Mouse (Mus musculus) liver, adult (tissue): Measurements from ENCODE around the gene St8sia4.

Experiments
- GATA4 ChIP-seq: IDR thresholded peaks from 2 replicates; pipeline ENCODE4 v1.6.1; 2014; ENCODE audit warnings: mild to moderate bottlenecking, low read length; ENCODE audit not compliant: insufficient replicate concordance

Gene St8sia4

GRCm38 (mm10) chr1:95667435-95668252 lies at the start of gene St8sia4:
St8sia4 (minus strand) TSS chr1:95667571.
- TF ChIP-seq GATA4: peak; percentile 24; the same call in 1 of the 2 replicates

GRCm38 (mm10) chr1:95709181-95709580 lies 41.8 kb upstream of the St8sia4 start:
- no peak for TF ChIP-seq GATA4

DNA sequence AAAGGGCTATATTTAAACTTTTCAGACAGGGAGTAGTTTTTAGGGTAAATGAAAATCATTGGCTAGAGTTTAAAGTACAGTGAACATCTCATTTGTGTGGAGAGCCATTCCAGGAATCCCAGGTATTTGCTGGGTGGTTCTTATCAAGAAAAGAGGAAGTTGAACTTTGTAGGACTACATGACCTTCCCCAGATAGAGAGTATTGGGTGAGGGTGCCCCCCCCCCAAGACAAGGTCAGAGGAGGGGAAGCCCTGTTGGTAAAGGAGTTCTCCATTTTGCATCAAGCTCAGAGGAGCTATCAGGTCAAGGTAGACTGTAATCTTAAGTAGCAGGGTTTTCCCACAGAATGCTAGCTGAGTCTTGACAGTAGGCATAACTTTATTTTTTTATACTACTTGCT lies 32.5 kb upstream of the St8sia4 start:
- TF ChIP-seq GATA4: no peak

- TF ChIP-seq GATA4: no peak
Observed at GRCm38 (mm10) chr1:95674052-95674451, 6.7 kb upstream of the St8sia4 start.

DNA sequence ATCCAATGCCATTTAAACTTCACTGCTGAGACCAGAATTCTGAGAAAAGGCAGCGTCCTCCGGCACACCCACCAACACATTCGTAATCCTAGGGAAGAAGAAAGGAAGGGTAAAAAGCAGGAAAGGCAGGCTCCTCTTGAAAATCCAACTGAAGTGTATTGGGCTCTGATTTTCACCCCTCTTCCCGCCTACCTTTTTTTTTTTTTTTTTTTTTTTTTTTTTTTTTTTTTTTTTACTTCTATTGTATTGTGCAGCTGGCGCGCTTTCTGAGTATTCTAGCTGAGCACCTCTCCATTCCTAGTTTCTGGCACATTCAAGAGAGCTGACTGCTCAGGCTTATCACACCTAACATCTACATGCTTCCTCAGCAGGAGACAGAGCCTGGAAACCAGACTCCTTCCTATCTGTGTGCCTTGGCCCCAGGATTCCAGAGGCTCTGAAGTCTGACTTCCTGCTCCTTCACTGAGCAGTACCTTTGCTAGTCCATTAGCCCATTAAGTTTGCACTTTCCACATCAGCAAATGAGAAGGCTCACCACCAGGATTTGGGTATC lies 958 bp upstream of the St8sia4 start:
- TF ChIP-seq GATA4: no peak

- TF ChIP-seq GATA4: no peak
Observed at GRCm38 (mm10) chr1:95666541-95667320, 640 bp downstream of the St8sia4 start.

GRCm38 (mm10) chr1:95665951-95666484 lies 1.4 kb downstream of the St8sia4 start:
- TF ChIP-seq GATA4: no peak

GRCm38 (mm10) chr1:95664969-95665702 lies 2.2 kb downstream of the St8sia4 start:
- TF ChIP-seq GATA4: no peak

DNA sequence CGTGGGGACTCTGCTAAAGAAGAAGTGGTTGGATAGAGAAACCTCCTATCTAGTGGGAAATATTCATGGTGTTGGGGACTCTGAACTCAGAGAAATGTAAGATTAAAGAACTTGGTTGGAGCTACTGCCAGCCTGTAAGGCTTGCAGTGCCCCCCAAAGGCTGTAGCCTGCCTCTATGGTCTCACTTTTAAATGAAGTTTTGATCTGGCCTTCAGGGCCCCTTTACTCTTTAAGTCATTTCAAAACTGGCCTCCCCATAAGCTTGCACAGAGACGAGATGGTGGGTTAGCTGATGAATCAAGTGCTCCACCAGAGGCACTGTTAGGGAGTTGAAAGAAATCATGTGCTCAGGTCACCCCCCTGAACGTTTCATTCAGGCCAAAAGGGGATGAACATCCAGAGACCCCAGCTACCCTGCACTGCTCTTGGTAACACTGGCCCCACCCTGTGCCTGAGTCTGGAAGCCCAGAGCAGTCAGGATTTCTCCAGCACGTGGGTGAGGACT lies 3.0 kb downstream of the St8sia4 start:
- TF ChIP-seq GATA4: no peak

DNA sequence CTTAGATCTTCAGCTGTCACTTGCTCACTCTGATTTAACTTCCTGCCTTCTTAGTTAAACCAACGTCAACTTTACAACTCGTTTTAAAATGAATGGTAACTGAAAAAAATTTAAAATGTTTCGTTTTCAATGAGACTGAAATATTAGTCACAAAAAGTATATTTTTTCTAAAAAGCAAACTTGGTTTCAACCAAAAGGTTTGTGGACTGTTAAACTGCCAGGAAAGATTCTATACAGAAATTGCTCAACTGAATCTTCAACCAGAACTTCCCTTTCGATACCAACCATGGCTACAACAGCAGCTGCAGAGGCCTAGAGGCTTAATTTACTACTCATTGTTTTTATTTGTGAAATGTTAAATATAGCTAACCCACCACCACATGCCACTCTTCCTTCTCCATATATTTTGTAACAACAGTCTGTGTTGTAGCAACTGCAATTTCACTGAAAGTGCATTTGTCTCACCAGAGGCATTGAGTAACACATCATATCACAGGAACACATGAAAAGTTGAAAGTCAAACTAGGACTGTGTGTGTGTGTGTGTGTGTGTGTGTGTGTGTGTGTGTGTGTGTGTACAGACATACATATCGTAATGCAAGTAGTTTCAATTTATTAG lies 10.2 kb downstream of the St8sia4 start:
- TF ChIP-seq GATA4: no peak

GRCm38 (mm10) chr1:95655564-95655963 lies 11.8 kb downstream of the St8sia4 start:
- no peak for TF ChIP-seq GATA4

DNA sequence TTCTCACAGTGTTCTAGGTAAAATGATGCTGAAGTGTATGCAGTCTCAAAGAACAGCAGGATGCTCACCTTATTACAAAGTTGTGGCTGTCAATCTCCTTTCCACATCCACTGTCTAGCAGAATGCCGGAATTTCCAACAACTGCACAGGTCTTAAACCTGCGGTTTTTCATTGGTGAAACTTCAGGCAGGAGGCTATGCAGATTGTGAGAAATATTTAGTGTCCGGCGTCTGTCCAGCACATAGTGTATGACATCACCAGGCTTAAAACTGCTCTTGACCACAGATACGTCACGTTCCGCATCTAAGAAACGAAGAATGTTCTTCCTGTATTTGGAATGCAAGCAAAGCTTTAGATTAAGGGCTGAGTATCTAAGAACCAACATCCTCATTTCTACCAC lies 13.9 kb downstream of the St8sia4 start:
- TF ChIP-seq GATA4: no peak

DNA sequence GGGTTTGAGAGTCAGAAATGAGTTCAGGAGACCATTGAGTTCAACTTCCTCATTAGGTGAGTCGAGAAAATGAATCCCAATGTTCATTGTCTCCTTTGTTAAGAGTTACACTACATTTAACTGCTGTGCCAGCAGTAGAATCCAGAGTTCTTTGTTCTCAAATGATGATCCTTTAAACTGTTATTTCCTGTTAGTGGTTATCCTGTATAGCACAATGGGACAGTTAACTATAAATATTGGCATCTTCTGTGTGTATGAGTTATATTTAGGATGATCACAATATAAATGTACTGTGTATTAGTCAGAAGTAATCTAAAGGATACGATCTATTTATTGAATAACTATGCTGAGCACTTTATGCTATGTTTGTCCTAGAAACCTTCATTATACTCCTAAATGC lies 23.1 kb downstream of the St8sia4 start:
- no peak for TF ChIP-seq GATA4

DNA sequence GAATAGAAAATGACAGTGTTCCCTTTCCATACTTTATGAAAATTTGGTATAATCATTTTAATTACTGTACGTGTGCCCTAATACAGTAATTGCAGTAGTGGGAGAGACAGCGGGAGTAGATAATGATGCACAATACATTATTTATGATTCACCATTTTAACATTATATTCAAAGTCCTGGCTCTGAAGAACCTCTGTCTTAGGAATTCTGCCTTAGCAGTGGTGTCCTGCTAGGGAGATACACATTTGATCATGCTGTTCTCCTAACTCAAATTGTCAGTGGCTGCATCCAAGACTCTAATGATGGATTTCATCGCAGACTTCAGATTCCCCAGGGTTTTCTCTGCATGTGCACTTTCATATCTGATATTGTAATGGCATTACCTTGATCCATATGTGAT lies 28.4 kb downstream of the St8sia4 start:
- TF ChIP-seq GATA4: no peak
